In genomic region chr10:12921551-12922040, GRCm38 (mm10) we compare ENCODE assay signal across 8 mouse cellular contexts. TPM values are rescaled to one million over a fixed set of nuclear protein-coding genes. Genes with fewer than 3 reads are reported as not detected.
DNase-seq lines count a peak whose midpoint lies in the region; ATAC-seq and TF ChIP-seq lines count a peak whose summit lies in the region.

No protein-coding gene starts in this region.

- no peaks in the 10 kb centered on the region for H3K9me3 ChIP-seq in heart, embryonic 10.5 days
- no peaks in the 10 kb centered on the region; the same call in 1 of the 2 replicates for H3K9me3 ChIP-seq in forebrain, embryonic 10.5 days
- no peaks in the 10 kb centered on the region for H3K9me3 ChIP-seq in kidney, postnatal 0 days (replicated peaks; ENCODE audit: low read length)
- H3K9me3 ChIP-seq in midbrain, embryonic 15.5 days: no peaks in the 10 kb centered on the region

- no peak for ATAC-seq in kidney, postnatal 0 days (replicated peaks; ENCODE audit: low FRiP score, low read depth)
- ATAC-seq in midbrain, embryonic 15.5 days (replicated peaks): no peak

- H3K36me3 ChIP-seq in heart, embryonic 10.5 days: no peaks in the 10 kb centered on the region
- H3K36me3 ChIP-seq in forebrain, embryonic 10.5 days (replicated peaks): no peaks in the 10 kb centered on the region
- H3K36me3 ChIP-seq in kidney, postnatal 0 days (ENCODE audit: insufficient read depth, low read length): no peaks in the 10 kb centered on the region
- H3K36me3 ChIP-seq in midbrain, embryonic 15.5 days (replicated peaks): no peaks in the 10 kb centered on the region

- H3K4me2 ChIP-seq in kidney, postnatal 0 days (ENCODE audit: low read length): peak overlapping the region; percentile 74
- peak overlapping the region; percentile 54 for H3K4me2 ChIP-seq in midbrain, embryonic 15.5 days

- H3K27me3 ChIP-seq in heart, embryonic 10.5 days (ENCODE audit: insufficient read depth, poor library complexity, severe bottlenecking): no peaks in the 10 kb centered on the region
- no peaks in the 10 kb centered on the region for H3K27me3 ChIP-seq in forebrain, embryonic 10.5 days (ENCODE audit: poor library complexity, severe bottlenecking)
- no peaks in the 10 kb centered on the region for H3K27me3 ChIP-seq in kidney, postnatal 0 days (ENCODE audit: insufficient read depth, low read length)
- no peaks in the 10 kb centered on the region for H3K27me3 ChIP-seq in midbrain, embryonic 15.5 days (replicated peaks)

- H3K4me3 ChIP-seq in heart, embryonic 10.5 days: peak overlapping the region; percentile 75
- peak overlapping the region; percentile 68 for H3K4me3 ChIP-seq in forebrain, embryonic 10.5 days
- peak overlapping the region; percentile 64 for H3K4me3 ChIP-seq in kidney, postnatal 0 days (replicated peaks; ENCODE audit: low read depth, low read length)
- H3K4me3 ChIP-seq in midbrain, embryonic 15.5 days: peak overlapping the region; percentile 75

- H3K4me1 ChIP-seq in heart, embryonic 10.5 days: peaks cover 7% of the 10 kb centered on the region; the same call in 1 of the 2 replicates
- H3K4me1 ChIP-seq in forebrain, embryonic 10.5 days: peaks cover 21% of the 10 kb centered on the region
- peaks cover 7% of the 10 kb centered on the region; the same call in 1 of the 2 replicates for H3K4me1 ChIP-seq in kidney, postnatal 0 days (replicated peaks; ENCODE audit: insufficient read depth, low read length)
- peaks cover 7% of the 10 kb centered on the region for H3K4me1 ChIP-seq in midbrain, embryonic 15.5 days

- H3K27ac ChIP-seq in heart, embryonic 10.5 days: no peak overlapping the region; the same call in 1 of the 2 replicates
- H3K27ac ChIP-seq in forebrain, embryonic 10.5 days: no peak overlapping the region
- H3K27ac ChIP-seq in kidney, postnatal 0 days: no peak overlapping the region
- no peak overlapping the region for H3K27ac ChIP-seq in midbrain, embryonic 15.5 days

- 54% methylated on average over 11 of the region's 11 CpGs for WGBS in heart, embryonic 10.5 days
- 55% methylated on average over 11 of the region's 11 CpGs for WGBS in forebrain, embryonic 10.5 days
- 38% methylated on average over 11 of the region's 11 CpGs for WGBS in kidney, postnatal 0 days
- WGBS in midbrain, embryonic 15.5 days: 50% methylated on average over 11 of the region's 11 CpGs

- H3K9ac ChIP-seq in kidney, postnatal 0 days (ENCODE audit: low read depth, low read length): no peak overlapping the region
- H3K9ac ChIP-seq in midbrain, embryonic 15.5 days: no peak overlapping the region

- peak; percentile 40 for TF ChIP-seq CTCF in kidney, postnatal 0 days (IDR thresholded peaks at IDR 0.05; ENCODE audit: low read depth)

- no peak for DNase-seq in heart, embryonic 10.5 days (ENCODE audit: low spot score)
- no peak for DNase-seq in heart, adult 9 months (ENCODE audit: low spot score in 2 of 2)
- DNase-seq in R1 (ENCODE audit: low read depth, low spot score): peak; percentile 58
- no peak for DNase-seq in forebrain, embryonic 10.5 days (ENCODE audit: extremely low spot score, low spot score)
- peak; percentile 63 for DNase-seq in kidney, postnatal 0 days (ENCODE audit: low spot score)
- DNase-seq in right cerebral cortex, postnatal 4 days: no peak
- no peak for DNase-seq in ovary, postnatal 14 days (ENCODE audit: low spot score)

RNA-seq across cellular contexts. Expression of gene Stx11, which starts 42.5 kb away (rescaled TPM):
- polyA plus RNA-seq in heart, embryonic 10.5 days (2016; fragmentation: Nextera tagmentation; extraction: Ambion mirVana): 5.3 and 6.0 TPM in 2 replicates
- polyA plus RNA-seq in forebrain, embryonic 10.5 days (2016; fragmentation: Nextera tagmentation; extraction: Ambion mirVana): 1.4 and 1.8 TPM in 2 replicates
- polyA plus RNA-seq in kidney, postnatal 0 days (2015; fragmentation: Nextera tagmentation; extraction: Ambion mirVana): 1.6 and 2.4 TPM in 2 replicates
- polyA plus RNA-seq in midbrain, embryonic 15.5 days (2015; fragmentation: Nextera tagmentation; extraction: Ambion mirVana): 1.4 and 1.7 TPM in 2 replicates

RNA-seq across cellular contexts. Expression of gene Utrn, which starts 52.4 kb away (rescaled TPM):
- 65.2 and 68.5 TPM in 2 replicates for polyA plus RNA-seq in heart, embryonic 10.5 days (2016; fragmentation: Nextera tagmentation; extraction: Ambion mirVana)
- polyA plus RNA-seq in forebrain, embryonic 10.5 days (2016; fragmentation: Nextera tagmentation; extraction: Ambion mirVana): 40.8 and 44.3 TPM in 2 replicates
- polyA plus RNA-seq in kidney, postnatal 0 days (2015; fragmentation: Nextera tagmentation; extraction: Ambion mirVana): 59.0 and 69.6 TPM in 2 replicates
- 19.7 and 21.1 TPM in 2 replicates for polyA plus RNA-seq in midbrain, embryonic 15.5 days (2015; fragmentation: Nextera tagmentation; extraction: Ambion mirVana)

Comparison
In these comparisons a context has a peak if more than half of its experiments do, and no peak if none do; other contexts are left out.
1. DNase-seq: peak in R1 (single experiment) and kidney, postnatal 0 days (single experiment); none in heart, embryonic 10.5 days (single experiment), heart, adult 9 months (0 of 2), forebrain, embryonic 10.5 days (single experiment), right cerebral cortex, postnatal 4 days (single experiment) and ovary, postnatal 14 days (single experiment).
2. Peak in every context shown above with its lines, with median percentiles within 50 percentile points of each other: H3K4me3 ChIP-seq.